Mouse (Mus musculus) left cerebral cortex, postnatal 14 days (tissue): ENCODE results near the gene Vmn1r199. TPM values are rescaled to one million over a fixed set of nuclear protein-coding genes. Genes with fewer than 3 reads are reported as not detected.
"Not testable (repeated sequence)": the region's sequence is repeated elsewhere in the genome, so short reads cannot be mapped to it uniquely, and the experiment has no call there.

Experiments used
- DNase-seq, 2 experiments: peaks; one replicate each; pipeline ENCODE4 v3.0.0; 2021 to 2022; ENCODE audit warnings: low spot score in 2 of 2, mixed read lengths in 1 of 2
- intact Hi-C: fragments of 180-260 bp; cut with DNase I; formaldehyde crosslinking; loops from one replicate; pipeline ENCODE4 v1.15.1; 2025
- long read RNA-seq, 2 experiments: library from polyadenylated mRNA; stranded (forward); transcript quantifications; one replicate each; pipeline ENCODE4 v2.0.0; 2021
- total RNA-seq, 2 experiments: library from RNA; stranded (reverse); gene quantifications; 2 replicates each; pipeline ENCODE4 v1.2.3; 2021

Vmn1r199 gene
- total RNA-seq = not detected
- long read RNA-seq, experiment 1 = 0 reads
- long read RNA-seq, experiment 2 = 0 reads

- no peak for DNase-seq
- intact Hi-C loops = no loop called here
Observed at GRCm38 (mm10) chr13:22379518-22379917, at the start of gene Vmn1r199. Gene Vmn1r199 (plus strand): TSS chr13:22379818.

- intact Hi-C loops = no loop called here
- DNase-seq = no peak
Observed at GRCm38 (mm10) chr13:22333269-22333668, 46.3 kb upstream of the Vmn1r199 start.

- DNase-seq = peak in 1 of 2 experiments; percentile 7
- intact Hi-C loops = no loop called here
Observed at GRCm38 (mm10) chr13:22335565-22335964, 44.1 kb upstream of the Vmn1r199 start.

- no peak for DNase-seq
- intact Hi-C loops = no loop called here
Observed at GRCm38 (mm10) chr13:22350064-22350463, 29.6 kb upstream of the Vmn1r199 start, which contains the start of gene Vmn1r198. Gene Vmn1r198 (plus strand): TSS chr13:22350364.

GRCm38 (mm10) chr13:22350813-22351212 lies 28.8 kb upstream of the Vmn1r199 start:
- intact Hi-C loops = no loop called here
- DNase-seq = no peak

- intact Hi-C loops = not testable (repeated sequence)
- peak; percentile 24 to 89 for DNase-seq
Observed at GRCm38 (mm10) chr13:22381128-22381527, 1.5 kb downstream of the Vmn1r199 start.

GRCm38 (mm10) chr13:22383401-22383800 lies 3.8 kb downstream of the Vmn1r199 start:
- DNase-seq = no peak
- intact Hi-C loops = no loop called here

GRCm38 (mm10) chr13:22387050-22387449 lies 7.4 kb downstream of the Vmn1r199 start:
- intact Hi-C loops = no loop called here
- DNase-seq = no peak

GRCm38 (mm10) chr13:22390073-22390472 lies 10.5 kb downstream of the Vmn1r199 start, which contains the start of gene Vmn1r200:
Gene Vmn1r200 (plus strand): TSS chr13:22390373.
- intact Hi-C loops = no loop called here

GRCm38 (mm10) chr13:22402978-22403377 lies 23.4 kb downstream of the Vmn1r199 start:
- peak in 1 of 2 experiments; percentile 22 for DNase-seq
- intact Hi-C loops = no loop called here

More at GRCm38 (mm10) chr13:22390073-22390472, 10.5 kb downstream of the Vmn1r199 start, which contains the start of gene Vmn1r200:
- no peak for DNase-seq

Other genes with a start within 250 kb of the Vmn1r199 start
- not detected for gene Vmn1r191, start 195.8 kb upstream of the Vmn1r199 start, total RNA-seq
- gene Vmn1r192, start 188.7 kb upstream of the Vmn1r199 start, total RNA-seq = not detected
- not detected for gene Vmn1r193, start 156.7 kb upstream of the Vmn1r199 start, total RNA-seq
- gene Vmn1r194, start 135.6 kb upstream of the Vmn1r199 start, total RNA-seq = not detected
- not detected for gene Vmn1r195, start 109.3 kb upstream of the Vmn1r199 start, total RNA-seq
- not detected for gene Vmn1r196, start 89.9 kb upstream of the Vmn1r199 start, total RNA-seq
- gene Vmn1r197, start 55.2 kb upstream of the Vmn1r199 start, total RNA-seq = not detected
- not detected for gene Vmn1r198, start 29.5 kb upstream of the Vmn1r199 start, total RNA-seq
- gene Vmn1r200, start 10.6 kb downstream of the Vmn1r199 start, total RNA-seq = not detected
- not detected for gene Vmn1r201, start 92.1 kb downstream of the Vmn1r199 start, total RNA-seq
- gene Vmn1r202, start 125.6 kb downstream of the Vmn1r199 start, total RNA-seq = under 1 TPM in 1 of 2 experiments, not detected in 1; 0.06 TPM
- not detected for gene Vmn1r203, start 138.3 kb downstream of the Vmn1r199 start, total RNA-seq
- gene Vmn1r204, start 173.4 kb downstream of the Vmn1r199 start, total RNA-seq = not detected
- not detected for gene Vmn1r205, start 213.2 kb downstream of the Vmn1r199 start, total RNA-seq
- gene Vmn1r206, start 244.4 kb downstream of the Vmn1r199 start, total RNA-seq = not detected